Mouse (Mus musculus): ENCODE measurements at regions not wholly inside any gene's neighbourhood (a gene's known extent, or its start where the extent isn't known, plus 50 kb on each side); places are given as distances from the start of the nearest gene placed in this dataset.
"Not testable (repeated sequence)": the region's sequence is repeated elsewhere in the genome, so short reads cannot be mapped to it uniquely, and the experiment has no call there.

GRCm38 (mm10) chr6:143437367-143438271 lies 270.6 kb downstream of the Etnk1 start:
- no peak for DNase-seq

GRCm38 (mm10) chr6:143438272-143438591 lies 271.2 kb downstream of the Etnk1 start:
- DNase-seq: no peak

GRCm38 (mm10) chr6:143439484-143439883 lies 272.5 kb downstream of the Etnk1 start:
- no peak for DNase-seq

- DNase-seq: no peak
These were observed 273.4 kb downstream of the Etnk1 start for GRCm38 (mm10) chr6:143440237-143440950.

- DNase-seq: no peak
These were observed 275.3 kb downstream of the Etnk1 start for GRCm38 (mm10) chr6:143442361-143442760.

GRCm38 (mm10) chr6:143443446-143443845 lies 276.4 kb downstream of the Etnk1 start:
- DNase-seq: no peak

GRCm38 (mm10) chr6:143444782-143445181 lies 277.8 kb downstream of the Etnk1 start:
- no peak for DNase-seq

GRCm38 (mm10) chr6:143445834-143446552 lies 279.0 kb downstream of the Etnk1 start:
- DNase-seq: no peak

- no peak for DNase-seq
These were observed 280.0 kb downstream of the Etnk1 start for GRCm38 (mm10) chr6:143447060-143447459.

- no peak for DNase-seq
These were observed 282.1 kb downstream of the Etnk1 start for GRCm38 (mm10) chr6:143449071-143449470.

- peak; percentile 15 for DNase-seq
These were observed 284.8 kb downstream of the Etnk1 start for GRCm38 (mm10) chr6:143451869-143452268.

GRCm38 (mm10) chr6:143454695-143455218 lies 287.7 kb downstream of the Etnk1 start:
- no peak for DNase-seq

- DNase-seq: peak; percentile 34
These were observed 298.0 kb downstream of the Etnk1 start for GRCm38 (mm10) chr6:143464907-143465537.

GRCm38 (mm10) chr6:143472676-143473075 lies 305.7 kb downstream of the Etnk1 start:
- not testable (repeated sequence) for DNase-seq

- no peak for DNase-seq
These were observed 307.4 kb downstream of the Etnk1 start for GRCm38 (mm10) chr6:143474396-143474795.

GRCm38 (mm10) chr6:143475296-143475695 lies 308.3 kb downstream of the Etnk1 start:
- no peak for DNase-seq

- DNase-seq: no peak
These were observed 310.4 kb downstream of the Etnk1 start for GRCm38 (mm10) chr6:143477396-143477795.

GRCm38 (mm10) chr6:143479239-143479638 lies 312.2 kb downstream of the Etnk1 start:
- DNase-seq: no peak

GRCm38 (mm10) chr6:143479701-143480388 lies 312.8 kb downstream of the Etnk1 start:
- DNase-seq: peak; percentile 7

- no peak for DNase-seq
These were observed 315.3 kb downstream of the Etnk1 start for GRCm38 (mm10) chr6:143482272-143482671.

- no peak for DNase-seq
These were observed 315.8 kb downstream of the Etnk1 start for GRCm38 (mm10) chr6:143482868-143483267.

- no peak for DNase-seq
These were observed 317.9 kb downstream of the Etnk1 start for GRCm38 (mm10) chr6:143484941-143485340.
